Mouse (Mus musculus) frontal cortex, postnatal 25 days (tissue): ENCODE results near the gene Tie1.

Source experiments
- DNase-seq, 2 experiments: peaks; one replicate each; pipeline ENCODE4 v3.0.0; 2022; ENCODE audit warnings: low spot score in 2 of 2

Tie1 gene

GRCm38 (mm10) chr4:118476773-118477530, 12.9 kb downstream of the Tie1 start:
- DNase-seq = no peak

DNA sequence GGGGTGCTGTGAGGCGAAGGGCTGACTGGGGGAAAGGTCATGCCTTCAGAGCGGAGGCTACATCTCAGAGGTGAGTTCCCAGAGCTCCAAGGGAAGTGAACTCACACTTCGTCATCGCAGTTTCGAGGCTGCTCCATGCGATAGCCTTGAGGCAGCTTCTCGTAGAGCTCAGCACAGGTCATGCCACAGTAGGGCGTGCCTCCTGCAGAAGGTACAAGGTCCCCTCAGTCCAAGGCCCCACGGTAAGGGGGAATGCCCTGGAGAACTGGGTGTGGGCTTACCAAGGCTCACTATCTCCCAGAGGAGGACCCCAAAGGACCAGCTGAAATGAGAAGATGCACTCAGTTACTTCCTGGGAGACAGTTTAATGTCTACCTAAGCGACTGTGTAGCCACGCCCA, 17.2 kb downstream of the Tie1 start:
- DNase-seq = no peak

- no peak for DNase-seq
These were observed 18.6 kb downstream of the Tie1 start for GRCm38 (mm10) chr4:118471281-118471680.

- no peak for DNase-seq
These were observed 24.1 kb downstream of the Tie1 start for GRCm38 (mm10) chr4:118465697-118466163.

GRCm38 (mm10) chr4:118464956-118465355, 24.9 kb downstream of the Tie1 start:
- no peak for DNase-seq

DNA sequence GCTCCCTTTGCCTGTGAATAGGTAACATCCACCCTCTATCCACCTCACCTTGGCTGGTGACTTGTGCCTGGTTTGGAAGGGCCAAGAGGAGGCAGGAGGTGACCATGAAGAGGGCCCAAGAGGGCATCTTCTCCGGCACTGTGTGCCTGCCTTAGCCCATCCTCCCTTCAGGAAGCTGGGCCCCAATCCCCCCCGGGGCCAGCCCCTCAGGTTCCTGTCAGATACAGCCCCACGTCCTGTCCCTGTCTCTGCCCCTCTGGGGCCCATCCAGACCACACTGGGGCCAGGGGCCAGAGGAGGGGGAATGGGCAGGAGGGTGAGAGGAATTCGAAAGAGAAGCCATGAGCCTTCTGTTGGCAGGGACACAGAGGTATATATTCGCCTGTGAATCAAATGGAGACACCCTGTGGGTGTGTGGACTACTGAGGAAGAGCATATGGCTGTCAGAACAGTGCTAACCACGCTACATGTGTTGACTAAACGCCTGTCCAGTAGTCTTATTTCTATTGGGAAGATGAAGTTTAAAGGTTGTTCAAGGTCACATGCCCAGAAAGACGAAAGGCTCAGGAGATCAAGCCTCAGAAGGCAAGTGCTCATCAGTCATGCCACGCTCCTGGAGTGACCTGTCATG, 32.4 kb downstream of the Tie1 start, which contains the start of gene Mpl:
Mpl (minus strand) TSS at position 169 of the 631 bp plus-strand sequence.
- DNase-seq = no peak

- no peak for DNase-seq
These were observed 43.3 kb downstream of the Tie1 start for GRCm38 (mm10) chr4:118446415-118447153.

GRCm38 (mm10) chr4:118445781-118446414, 44.0 kb downstream of the Tie1 start:
- DNase-seq = peak in 1 of 2 experiments; percentile 7

DNA sequence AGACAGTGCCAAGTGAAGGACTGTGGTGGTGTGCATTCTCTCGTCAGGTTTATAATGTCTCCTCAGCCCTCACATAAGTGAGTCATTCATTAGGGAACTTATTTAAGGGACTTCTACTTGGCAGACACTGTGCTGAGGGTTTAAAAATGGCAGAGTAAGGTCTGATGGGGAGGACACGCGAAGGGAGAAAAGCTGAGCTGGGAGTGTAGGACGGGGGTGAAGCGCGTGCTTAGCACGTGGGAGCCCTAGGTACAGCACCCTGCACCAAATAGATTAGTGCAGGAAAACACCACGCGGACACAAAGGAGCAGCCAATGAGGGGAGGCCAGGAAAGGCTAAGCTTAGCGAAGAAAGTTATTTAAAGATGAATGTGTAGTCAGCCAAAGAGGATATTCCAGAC, 44.8 kb downstream of the Tie1 start:
- no peak for DNase-seq

GRCm38 (mm10) chr4:118437829-118438253, 52.0 kb downstream of the Tie1 start:
- DNase-seq = no peak

- DNase-seq = peak; percentile 69 to 78
These were observed 52.8 kb downstream of the Tie1 start, which contains the start of gene Cdc20 for GRCm38 (mm10) chr4:118436820-118437603. Gene Cdc20, minus strand, starts transcription at chr4:118437352.

GRCm38 (mm10) chr4:118432332-118432731, 57.5 kb downstream of the Tie1 start:
- DNase-seq = no peak

- no peak for DNase-seq
These were observed 60.5 kb downstream of the Tie1 start for GRCm38 (mm10) chr4:118429215-118429895.

DNA sequence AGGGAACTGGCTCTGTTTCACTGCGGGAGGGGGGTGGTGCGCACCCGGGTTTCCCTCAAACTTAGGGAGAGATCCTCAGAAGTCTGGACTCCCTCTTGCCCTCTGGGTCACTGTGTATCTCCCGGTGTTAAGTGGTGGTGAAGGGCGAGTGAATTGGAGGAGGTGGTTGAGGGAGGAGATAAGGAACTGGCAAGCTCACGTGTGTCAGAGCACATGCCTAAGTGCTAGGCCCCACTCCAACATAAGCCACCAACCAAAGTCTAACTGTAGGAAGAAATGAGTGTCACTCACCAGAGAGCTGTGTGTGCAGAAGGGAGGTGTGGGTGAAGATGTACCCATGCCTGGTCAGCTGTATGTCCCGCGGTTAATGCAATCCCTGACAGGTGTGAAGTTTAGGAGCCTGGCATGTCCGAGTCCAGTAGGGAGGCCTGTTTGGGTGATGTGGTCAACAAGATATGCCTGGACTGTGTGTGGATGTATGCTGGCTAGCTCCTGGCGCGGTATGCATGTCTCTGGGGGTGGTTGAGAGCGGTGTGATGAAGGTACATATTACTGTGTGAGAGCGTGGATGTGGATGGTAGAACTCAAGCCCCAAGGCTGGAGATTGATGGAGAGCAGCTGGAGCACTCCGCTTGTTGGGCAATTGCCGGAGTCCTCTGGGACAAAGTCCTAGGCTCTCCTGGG, 61.2 kb downstream of the Tie1 start:
- DNase-seq = no peak

DNA sequence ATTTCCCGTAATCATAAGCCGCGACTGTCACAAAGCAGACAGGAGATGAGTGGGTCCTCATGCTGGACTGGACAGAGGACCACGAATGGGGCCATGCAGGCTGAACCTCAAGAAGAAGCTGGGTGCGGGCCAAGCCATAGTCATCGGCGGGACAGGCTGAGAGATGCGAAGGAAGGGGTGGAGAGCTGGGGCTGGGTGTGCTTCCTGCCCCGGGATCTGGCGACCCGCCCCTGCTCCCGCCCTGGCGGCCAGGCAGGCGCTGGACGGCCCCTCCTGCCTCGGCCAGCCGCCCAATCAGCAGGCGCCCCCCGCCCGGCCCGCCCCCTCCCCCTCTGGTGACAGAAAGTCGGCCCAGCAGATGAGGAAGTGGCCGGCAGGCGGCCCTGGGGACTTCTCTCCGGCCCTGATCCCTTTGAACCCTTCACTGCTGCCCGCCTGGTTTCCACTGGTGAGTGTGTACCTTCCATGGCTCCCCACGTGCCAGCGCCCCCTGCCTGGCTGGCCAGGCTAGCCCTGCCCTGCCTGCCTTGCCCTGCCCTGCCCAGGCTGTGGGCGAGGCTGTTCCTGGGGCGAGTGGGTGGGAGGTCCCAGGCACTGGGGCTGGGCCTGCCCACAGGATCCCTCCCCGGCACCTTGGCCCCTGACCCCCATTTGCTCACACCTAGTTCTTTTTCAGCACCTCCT, 62.0 kb downstream of the Tie1 start, which contains the start of gene Elovl1:
Elovl1 (plus strand) TSS at position 326 of the 684 bp plus-strand sequence.
- peak in 1 of 2 experiments; percentile 50 for DNase-seq

DNA sequence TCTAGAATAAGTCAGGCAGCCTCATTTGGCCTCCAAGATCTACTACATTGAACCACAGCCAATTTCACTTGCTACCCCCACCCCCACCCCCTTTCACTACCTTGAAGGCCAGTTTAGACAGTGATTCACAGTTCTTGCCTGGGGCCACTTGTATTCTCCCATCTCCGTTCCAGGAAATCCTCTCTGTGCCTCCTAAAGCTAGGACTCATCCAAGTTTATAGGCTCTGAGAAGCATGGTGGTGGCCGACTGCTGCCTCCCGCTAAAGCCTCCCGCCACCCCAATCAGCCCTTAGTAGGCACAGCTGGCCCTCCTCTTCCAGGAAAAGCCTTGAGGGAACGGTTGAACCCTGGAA, 62.5 kb downstream of the Tie1 start:
- no peak for DNase-seq

GRCm38 (mm10) chr4:118425374-118425773, 64.5 kb downstream of the Tie1 start:
- no peak for DNase-seq

DNA sequence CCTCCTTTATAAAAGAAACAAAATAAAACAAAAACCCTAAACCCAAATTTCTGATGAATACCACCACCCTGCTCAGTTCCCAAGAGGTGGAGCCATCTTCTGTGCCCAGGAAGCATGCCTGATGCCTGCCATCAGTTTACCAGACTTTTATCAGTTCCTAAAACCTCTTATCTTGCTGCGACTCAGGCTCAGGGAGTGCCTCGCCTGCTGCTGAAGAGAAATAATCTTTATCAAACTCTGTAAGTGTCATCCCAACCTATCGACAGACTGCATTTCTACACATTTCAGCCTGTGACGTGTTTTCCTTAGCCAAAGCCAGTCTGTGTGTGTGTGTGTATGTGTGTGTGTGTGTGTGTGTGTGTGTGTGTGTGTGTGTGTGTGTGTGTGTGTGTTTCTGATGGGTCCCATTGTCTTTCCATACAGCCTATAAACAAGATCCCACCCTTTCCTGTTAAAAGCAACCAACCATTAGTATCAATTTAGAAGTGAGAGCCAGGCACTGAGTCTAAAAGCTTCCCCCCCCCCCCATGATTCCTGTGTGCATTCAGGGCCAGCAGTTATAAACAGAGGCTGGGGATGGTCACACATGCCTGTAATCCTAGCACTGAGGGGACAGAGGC, 65.2 kb downstream of the Tie1 start:
- DNase-seq = no peak

- no peak for DNase-seq
These were observed 68.5 kb downstream of the Tie1 start for GRCm38 (mm10) chr4:118421384-118421783.
